Mouse (Mus musculus) layer of hippocampus, adult 9-11 months (tissue): ENCODE measurements around the gene Atp2b2.

ENCODE experiments used
- DNase-seq: peaks from one replicate; pipeline ENCODE4 v3.0.0; 2022

Atp2b2 gene

GRCm38 (mm10) chr6:113855581-113855980, 186.8 kb downstream of the Atp2b2 start:
- DNase-seq, result no peak

- peak; percentile 57 for DNase-seq
Observed at GRCm38 (mm10) chr6:113852318-113852717, 190.1 kb downstream of the Atp2b2 start.

- peak; percentile 53 for DNase-seq
Observed at GRCm38 (mm10) chr6:113849819-113850218, 192.6 kb downstream of the Atp2b2 start.

- no peak for DNase-seq
Observed at GRCm38 (mm10) chr6:113848655-113849054, 193.8 kb downstream of the Atp2b2 start.

- no peak for DNase-seq
Observed at GRCm38 (mm10) chr6:113847092-113847491, 195.3 kb downstream of the Atp2b2 start.

- DNase-seq, result no peak
Observed at GRCm38 (mm10) chr6:113843248-113843647, 199.2 kb downstream of the Atp2b2 start.

GRCm38 (mm10) chr6:113838493-113838892, 203.9 kb downstream of the Atp2b2 start:
- no peak for DNase-seq

GRCm38 (mm10) chr6:113837740-113838139, 204.7 kb downstream of the Atp2b2 start:
- DNase-seq, result no peak

GRCm38 (mm10) chr6:113836545-113836944, 205.9 kb downstream of the Atp2b2 start:
- DNase-seq, result no peak

- no peak for DNase-seq
Observed at GRCm38 (mm10) chr6:113830463-113830862, 211.9 kb downstream of the Atp2b2 start.

- peak; percentile 27 for DNase-seq
Observed at GRCm38 (mm10) chr6:113827309-113827708, 215.1 kb downstream of the Atp2b2 start.

GRCm38 (mm10) chr6:113822417-113822816, 220.0 kb downstream of the Atp2b2 start:
- DNase-seq, result peak; percentile 60

GRCm38 (mm10) chr6:113816690-113817089, 225.7 kb downstream of the Atp2b2 start:
- DNase-seq, result no peak

GRCm38 (mm10) chr6:113811462-113811861, 231.0 kb downstream of the Atp2b2 start:
- no peak for DNase-seq

GRCm38 (mm10) chr6:113810667-113811066, 231.7 kb downstream of the Atp2b2 start:
- peak; percentile 44 for DNase-seq

- DNase-seq, result no peak
Observed at GRCm38 (mm10) chr6:113806241-113806640, 236.2 kb downstream of the Atp2b2 start.

- DNase-seq, result peak; percentile 85
Observed at GRCm38 (mm10) chr6:113801233-113801632, 241.2 kb downstream of the Atp2b2 start.

GRCm38 (mm10) chr6:113799915-113800314, 242.5 kb downstream of the Atp2b2 start:
- DNase-seq, result no peak

GRCm38 (mm10) chr6:113799349-113799748, 243.1 kb downstream of the Atp2b2 start:
- DNase-seq, result no peak

- no peak for DNase-seq
Observed at GRCm38 (mm10) chr6:113798921-113799320, 243.5 kb downstream of the Atp2b2 start.

- peak; percentile 45 for DNase-seq
Observed at GRCm38 (mm10) chr6:113795241-113795702, 247.1 kb downstream of the Atp2b2 start.

- no peak for DNase-seq
Observed at GRCm38 (mm10) chr6:113792368-113792767, 250.0 kb downstream of the Atp2b2 start.

GRCm38 (mm10) chr6:113791012-113791411, 251.4 kb downstream of the Atp2b2 start:
- no peak for DNase-seq

GRCm38 (mm10) chr6:113787459-113787968, 254.9 kb downstream of the Atp2b2 start:
- no peak for DNase-seq

GRCm38 (mm10) chr6:113785658-113786057, 256.8 kb downstream of the Atp2b2 start:
- no peak for DNase-seq
